Comparison of ENCODE assay signal across 23 mouse cellular contexts in genomic region chr4:109043294-109043693, GRCm38 (mm10). TPM values are rescaled to one million over a fixed set of nuclear protein-coding genes. Genes with fewer than 3 reads are reported as not detected.
DNase-seq lines count a peak whose midpoint lies in the region; ATAC-seq lines count a peak whose summit lies in the region.
"Had no signal": no experiment of that assay in that cellular context is flagged by ENCODE, and none has a peak within 500 bp of the region (broad histone marks: within the 10 kb centered on the region; RNA-seq: fewer than 3 reads in every experiment).

No protein-coding gene starts in this region.

- ATAC-seq in heart, embryonic 13.5 days (ENCODE audit: extremely low read depth, insufficient number of reproducible peaks, low FRiP score, low TSS enrichment): no peak
- ATAC-seq: activated CD4-positive, CD25-positive, alpha-beta regulatory T cell, adult 4 months; CD4-positive, CD25-positive, alpha-beta regulatory T cell, adult 4 months; Patski had no signal

- DNase-seq in adrenal gland, postnatal 10 days: peak; percentile 26
- no peak for DNase-seq in adrenal gland, adult 18-20 months (ENCODE audit: low spot score in 2 of 2)
- peak; percentile 33 for DNase-seq in adrenal gland, postnatal 14 days
- DNase-seq in adrenal gland, postnatal 4 days (ENCODE audit: low spot score in 2 of 2): no peak
- peak; percentile 52 for DNase-seq in heart, adult 11 months
- DNase-seq in heart, adult 8-10 months (ENCODE audit: low spot score): no peak
- DNase-seq in heart, postnatal 36 days: no peak
- DNase-seq: adrenal gland, adult 2 months; adrenal gland, adult 8-10 months; adrenal gland, postnatal 25 days; B cell, adult 2 months; cerebellum, adult 11 months; cerebellum, adult 11-12 months; cerebellum, adult 18-20 months; cerebellum, adult 2 months; cerebellum, adult 8-10 months; cerebellum, adult 9-10 months had no signal

- no peaks in the 10 kb centered on the region for H3K27me3 ChIP-seq in heart, embryonic 13.5 days (replicated peaks)
- H3K27me3 ChIP-seq: CH12.LX, Patski had no signal

- intact Hi-C loops in heart, postnatal 36 days (cut with DNase I): no loop called here

- H3K4me3 ChIP-seq in heart, embryonic 13.5 days: no peak overlapping the region

- H3K9ac ChIP-seq in heart, embryonic 13.5 days: no peak overlapping the region

- 0 out of 2 replicates have a peak overlapping the region, but pooled peaks have one; percentile 32 for H3K27ac ChIP-seq in heart, embryonic 13.5 days (replicated peaks)

- WGBS in heart, embryonic 13.5 days: 58% methylated on average over 5 of the region's 5 CpGs

- H3K4me1 ChIP-seq in heart, embryonic 13.5 days: peaks cover 6% of the 10 kb centered on the region

- H3K4me2 ChIP-seq in heart, embryonic 13.5 days: no peak overlapping the region

- H3K9me3 ChIP-seq in heart, embryonic 13.5 days: peaks cover 5% of the 10 kb centered on the region; the same call in 1 of the 2 replicates
- H3K9me3 ChIP-seq: G1E had no signal

- H3K36me3 ChIP-seq in heart, embryonic 13.5 days: peaks cover 96% of the 10 kb centered on the region

RNA-seq across cellular contexts. Expression of gene Nrd1, which starts 42.8 kb away (rescaled TPM):
- 100 to 1,000 TPM in 1 of 2 experiments, 10 to 100 TPM in 1; 97.2 to 109 TPM for total RNA-seq in adrenal gland, postnatal 10 days (2021)
- total RNA-seq in adrenal gland, adult 18-20 months (2021): 100 to 1,000 TPM; 109 to 123 TPM
- total RNA-seq in adrenal gland, postnatal 14 days (2021): 105 and 108 TPM in 2 replicates
- total RNA-seq in adrenal gland, postnatal 4 days (2021): 100 to 1,000 TPM; 112 to 117 TPM
- 100 to 1,000 TPM; 123 to 146 (median 141) TPM for total RNA-seq in heart, adult 8-10 months (2022)
- polyA plus RNA-seq in heart, embryonic 13.5 days (2015; fragmentation: Nextera tagmentation; extraction: Ambion mirVana): 47.4 and 49.1 TPM in 2 replicates
- total RNA-seq in heart, postnatal 36 days (2021): 100 to 1,000 TPM; 132 to 133 TPM

Comparison
In these comparisons a context has a peak if more than half of its experiments do, and no peak if none do; other contexts are left out.
1. DNase-seq: peak in adrenal gland, postnatal 10 days (single experiment), adrenal gland, postnatal 14 days (single experiment) and heart, adult 11 months (single experiment); none in adrenal gland, adult 18-20 months (0 of 2), adrenal gland, postnatal 4 days (0 of 2), heart, adult 8-10 months (single experiment) and heart, postnatal 36 days (0 of 2).